Mouse (Mus musculus) layer of hippocampus, adult 8-10 months (tissue): ENCODE data around the gene Dnm2. TPM values are rescaled to one million over a fixed set of nuclear protein-coding genes. Genes with fewer than 3 reads are reported as not detected.

Experiments used
- DNase-seq, 2 experiments: peaks; one replicate each; pipeline ENCODE4 v3.0.0; 2022; ENCODE audit warnings: low spot score in 2 of 2
- total RNA-seq, 4 experiments: library from RNA; stranded (reverse); gene quantifications; 2 replicates each; pipeline ENCODE4 v1.2.4; 2022

The Dnm2 gene
- total RNA-seq, 4 experiments from 2014 or later: 60.8 to 76.0 (median 71.2) TPM

GRCm38 (mm10) chr9:21428178-21428577 lies 3.5 kb downstream of the Dnm2 start:
- no peak for DNase-seq

GRCm38 (mm10) chr9:21430724-21431123 lies 6.0 kb downstream of the Dnm2 start:
- no peak for DNase-seq

DNA sequence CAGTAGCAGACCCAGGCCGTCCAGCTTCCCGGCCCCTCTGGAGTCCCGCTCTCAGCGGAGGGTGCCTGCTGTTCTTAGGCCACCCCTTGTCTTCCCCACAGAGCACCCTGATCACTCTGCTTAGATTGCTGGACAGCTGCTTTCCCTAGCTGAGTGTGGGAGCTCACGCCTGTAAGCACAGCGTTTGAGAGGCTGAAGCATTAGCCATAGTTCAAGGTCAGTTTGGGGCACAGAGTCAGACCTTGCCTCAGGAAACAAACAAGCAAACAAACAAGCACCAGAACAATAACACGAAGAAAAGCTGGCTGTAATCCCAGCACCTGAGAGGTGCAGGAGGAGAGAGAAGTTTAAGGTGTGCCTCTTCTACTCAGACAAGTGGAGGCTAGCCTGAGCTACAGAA lies 7.4 kb downstream of the Dnm2 start:
- no peak for DNase-seq

- DNase-seq: no peak
Observed at GRCm38 (mm10) chr9:21433766-21434165, 9.1 kb downstream of the Dnm2 start.

DNA sequence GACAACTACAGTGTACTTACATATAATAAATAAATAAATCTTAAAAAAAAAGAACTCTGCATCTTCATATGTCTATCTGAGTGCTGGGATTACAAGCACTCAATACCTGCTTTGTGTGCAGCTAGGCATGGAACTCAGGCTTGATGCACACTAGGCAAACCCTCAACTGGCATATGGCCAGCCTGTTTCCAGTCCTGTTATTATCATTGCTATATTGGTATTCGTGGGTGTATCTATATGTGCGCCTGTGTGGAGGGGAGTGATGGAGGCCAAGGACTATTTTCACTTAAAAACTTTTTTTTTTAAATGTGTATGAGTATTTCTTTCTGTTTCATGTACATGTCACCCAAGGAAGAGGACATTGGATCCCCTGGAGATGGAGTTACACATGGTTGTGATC lies 9.7 kb downstream of the Dnm2 start:
- DNase-seq: no peak

GRCm38 (mm10) chr9:21435777-21436635 lies 11.3 kb downstream of the Dnm2 start:
- no peak for DNase-seq

- DNase-seq: no peak
Observed at GRCm38 (mm10) chr9:21437577-21437976, 12.9 kb downstream of the Dnm2 start.

GRCm38 (mm10) chr9:21438219-21438618 lies 13.5 kb downstream of the Dnm2 start:
- DNase-seq: no peak

GRCm38 (mm10) chr9:21439456-21439855 lies 14.7 kb downstream of the Dnm2 start:
- no peak for DNase-seq

- no peak for DNase-seq
Observed at GRCm38 (mm10) chr9:21439914-21440313, 15.2 kb downstream of the Dnm2 start.

DNA sequence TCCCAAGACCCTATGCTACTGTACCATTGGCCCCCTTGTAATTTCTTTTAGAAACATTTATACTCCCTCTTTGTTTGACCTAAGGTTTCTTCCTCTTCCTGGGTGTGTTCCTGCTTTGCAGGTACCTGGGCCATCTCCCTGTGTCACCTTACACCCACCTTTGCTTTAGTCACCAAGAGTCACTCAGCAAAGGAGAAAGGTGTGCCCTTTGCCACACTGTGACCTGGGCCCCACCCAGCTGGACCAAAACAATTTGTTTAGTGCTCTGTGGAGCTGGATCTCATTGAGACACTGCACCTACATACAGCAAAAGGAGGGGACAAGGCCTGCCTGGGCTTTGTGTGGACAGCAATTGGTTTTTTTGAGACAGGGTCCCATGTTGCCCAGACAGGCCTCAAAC lies 15.7 kb downstream of the Dnm2 start:
- DNase-seq: no peak

DNA sequence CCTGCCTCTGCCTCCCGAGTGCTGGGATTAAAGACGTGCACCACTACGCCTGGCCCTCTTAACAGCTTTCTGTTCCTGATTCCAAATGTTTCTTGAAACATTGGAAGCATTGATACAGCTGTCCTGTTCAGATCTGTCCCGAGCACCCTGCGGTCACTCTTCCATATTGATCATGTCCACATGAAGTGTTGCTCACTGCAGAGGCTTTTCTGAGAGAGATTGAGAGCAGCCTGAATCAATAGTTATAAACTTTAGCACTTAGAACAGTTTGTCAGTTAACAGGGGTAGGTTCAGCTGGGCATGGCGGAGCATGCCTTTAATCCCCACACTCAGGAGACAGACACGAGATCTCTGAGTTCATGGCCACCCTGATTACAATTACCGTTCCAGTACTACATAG lies 19.1 kb downstream of the Dnm2 start:
- no peak for DNase-seq

DNA sequence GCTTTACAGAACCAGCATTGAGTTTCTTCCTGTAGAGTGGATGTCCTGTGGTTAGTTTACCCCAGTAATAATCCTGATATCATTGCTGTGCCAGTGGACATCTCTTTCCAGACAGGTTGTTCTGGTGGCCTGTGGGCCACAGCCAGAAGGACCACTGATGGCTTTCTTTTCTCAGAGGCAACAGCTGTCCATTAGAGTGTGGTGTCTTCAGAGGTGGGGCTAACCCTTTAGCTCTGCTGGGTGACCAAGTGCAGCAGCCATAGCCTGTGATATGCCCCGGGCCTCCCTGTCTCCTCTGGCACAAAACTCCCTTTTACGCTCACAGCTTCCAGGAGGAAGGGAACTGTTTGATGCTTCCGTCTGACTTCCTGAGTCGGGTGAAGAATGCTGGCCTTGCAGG lies 19.9 kb downstream of the Dnm2 start:
- no peak for DNase-seq

DNA sequence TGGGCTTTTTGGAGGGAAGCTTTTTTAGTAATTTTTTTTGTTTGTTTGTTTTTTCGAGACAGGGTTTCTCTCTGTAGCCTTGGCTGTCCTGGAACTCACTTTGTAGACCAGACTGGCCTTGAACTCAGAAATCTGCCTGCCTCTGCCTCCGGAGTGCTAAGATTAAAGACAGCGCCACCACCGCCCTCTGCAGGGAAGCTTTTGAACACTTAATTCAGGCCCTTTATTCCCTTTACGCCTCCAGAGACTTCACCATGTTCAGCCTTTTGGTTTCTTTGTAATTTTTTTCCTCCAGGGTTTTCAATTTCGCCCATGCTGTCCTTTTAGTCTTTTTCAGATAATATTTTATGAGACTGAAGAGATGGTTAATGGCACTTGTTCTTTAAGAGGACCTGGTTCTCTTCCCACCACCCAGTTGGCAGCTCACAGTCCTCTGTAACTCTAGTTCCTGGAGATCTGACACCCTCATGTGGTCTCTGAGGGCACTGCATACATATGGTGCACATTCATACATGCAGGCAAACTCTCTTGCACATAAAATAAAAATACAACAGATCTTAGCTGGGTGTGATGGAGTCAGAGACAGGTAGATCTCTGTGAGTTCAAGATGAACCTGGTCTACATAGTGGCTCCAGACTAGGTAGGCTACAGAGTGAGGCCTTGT lies 20.5 kb downstream of the Dnm2 start:
- no peak for DNase-seq

GRCm38 (mm10) chr9:21447778-21448177 lies 23.1 kb downstream of the Dnm2 start:
- DNase-seq: no peak

DNA sequence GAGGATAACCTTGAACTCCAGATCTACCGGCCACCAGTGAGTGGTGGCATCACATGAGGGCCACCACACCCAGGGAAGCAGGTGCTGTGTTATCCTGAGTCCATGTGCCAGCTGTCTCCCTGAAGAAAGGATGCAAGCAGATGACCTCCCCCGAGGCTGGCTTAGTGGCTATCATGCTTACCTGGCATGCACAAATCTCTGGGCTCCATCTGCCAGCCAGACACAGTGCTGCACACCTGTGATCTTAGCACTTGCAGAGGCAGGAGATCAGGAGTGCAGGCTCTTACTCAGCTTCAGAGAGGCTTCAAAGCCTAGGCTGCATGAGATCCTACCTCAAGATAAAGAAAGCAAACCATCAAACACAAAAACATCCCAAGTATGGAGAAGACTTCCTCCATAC lies 25.0 kb downstream of the Dnm2 start:
- DNase-seq: no peak

GRCm38 (mm10) chr9:21450270-21450669 lies 25.6 kb downstream of the Dnm2 start:
- DNase-seq: no peak

DNA sequence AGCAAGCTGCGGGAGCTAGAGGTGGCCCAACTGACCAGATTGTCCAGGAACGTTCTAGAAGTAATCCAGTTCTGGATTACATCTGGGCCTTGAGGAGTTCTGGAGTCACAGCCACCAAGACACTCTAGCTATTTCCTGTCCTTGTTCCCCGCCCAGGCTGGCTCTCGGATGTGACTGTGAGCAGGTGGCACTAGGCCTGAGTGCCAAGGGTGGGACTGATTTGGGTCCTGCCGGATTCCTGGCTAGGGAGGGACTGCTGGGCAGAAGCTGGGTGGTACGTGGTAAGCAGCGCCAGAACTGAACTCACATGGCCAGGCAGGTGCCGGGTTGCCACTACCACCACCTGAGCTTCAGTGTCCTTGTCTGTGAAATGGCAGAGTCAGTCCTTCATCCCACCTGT lies 26.7 kb downstream of the Dnm2 start:
- DNase-seq: no peak

- DNase-seq: no peak
Observed at GRCm38 (mm10) chr9:21451870-21452269, 27.2 kb downstream of the Dnm2 start.

DNA sequence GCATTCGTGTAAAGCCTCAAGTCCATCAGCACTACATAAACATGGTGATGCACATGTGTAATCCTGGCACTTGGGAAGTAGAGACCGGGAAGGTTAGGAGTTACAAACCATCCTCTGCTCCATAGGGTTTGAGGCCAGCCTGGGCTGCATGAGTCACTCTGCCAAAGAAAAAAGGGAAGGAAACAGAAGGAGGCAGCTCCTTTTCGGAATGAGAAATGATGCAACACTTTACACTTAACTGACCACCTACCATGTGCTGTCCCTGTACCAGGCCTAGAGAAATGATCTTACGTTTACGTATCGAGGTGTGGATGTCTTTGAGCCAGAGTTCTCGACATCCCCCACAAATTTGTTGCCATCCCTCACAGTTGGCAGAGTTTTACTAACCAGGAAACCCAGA lies 28.3 kb downstream of the Dnm2 start:
- DNase-seq: no peak

DNA sequence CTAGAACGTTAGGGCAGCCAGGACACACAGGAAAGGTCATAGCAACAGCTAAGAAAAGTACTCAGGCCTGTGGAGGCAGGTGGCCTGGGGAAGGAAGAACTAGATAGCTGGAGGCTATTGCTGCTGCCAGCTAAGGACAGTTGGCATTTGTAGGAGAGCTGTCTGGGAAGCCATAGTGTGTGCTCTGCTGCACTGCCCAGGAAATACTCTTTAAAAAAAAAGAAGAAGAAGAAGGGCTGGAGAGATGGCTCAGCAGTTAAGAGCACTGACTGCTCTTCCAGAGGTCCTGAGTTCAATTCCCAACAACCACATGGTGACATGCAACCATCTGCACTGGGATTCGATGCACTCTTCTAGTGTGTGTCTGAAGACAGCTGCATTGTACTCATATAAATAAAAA lies 28.8 kb downstream of the Dnm2 start:
- DNase-seq: no peak

DNA sequence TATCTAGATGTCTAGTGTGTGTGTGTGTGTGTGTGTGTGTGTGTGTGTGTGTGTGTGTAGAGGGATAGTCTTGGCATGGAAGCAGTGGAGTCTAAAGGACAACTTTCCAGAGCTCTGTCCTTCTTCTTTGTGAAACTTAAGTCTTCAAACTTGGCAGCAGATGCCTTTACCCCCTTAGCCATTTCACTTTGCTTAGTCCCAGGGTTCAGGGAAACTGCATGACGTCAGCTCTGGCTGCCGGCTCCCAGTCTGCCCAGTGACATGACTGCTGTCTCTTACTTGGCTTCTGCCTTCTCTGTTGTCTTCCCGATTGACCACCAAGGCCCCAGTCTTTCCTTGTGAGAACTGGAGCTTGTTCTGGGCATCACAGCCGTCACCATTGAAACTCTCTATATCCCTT lies 29.8 kb downstream of the Dnm2 start:
- no peak for DNase-seq
